Mouse (Mus musculus) heart, embryonic 16.5 days (tissue): ENCODE measurements around the gene Tdrd7. TPM values are rescaled to one million over a fixed set of nuclear protein-coding genes. Genes with fewer than 3 reads are reported as not detected.

Experiments
- ATAC-seq: fragments of 200-750 bp; cut with Nextera tagmentation; replicated peaks from 2 replicates; pipeline ENCODE4 v1.8.0; 2017; ENCODE audit warnings: moderate number of reproducible peaks; ENCODE audit not compliant: insufficient read depth, low FRiP score; ENCODE audit errors: extremely low read depth
- H3K27ac ChIP-seq: fragments of 300-500 bp; sonication (generic); 2 replicates; pipeline ENCODE4 v1.5.1; 2014; ENCODE audit warnings: mild to moderate bottlenecking, low read length, control low read depth, moderate library complexity
- H3K27me3 ChIP-seq: fragments of 300-500 bp; sonication (generic); 2 replicates; pipeline ENCODE4 v1.6.1; 2014; ENCODE audit warnings: low read length, mixed read lengths; ENCODE audit not compliant: control insufficient read depth, insufficient read depth
- H3K36me3 ChIP-seq: fragments of 300-500 bp; sonication (generic); 2 replicates; pipeline ENCODE4 v1.6.1; 2014; ENCODE audit not compliant: control insufficient read depth, insufficient read depth
- H3K4me1 ChIP-seq: fragments of 300-500 bp; sonication (generic); 2 replicates; pipeline ENCODE4 v1.6.1; 2014; ENCODE audit warnings: low read length, mixed read lengths; ENCODE audit not compliant: control insufficient read depth, insufficient read depth
- H3K4me2 ChIP-seq: fragments of 300-500 bp; sonication (generic); 2 replicates; pipeline ENCODE4 v1.6.1; 2014; ENCODE audit warnings: low read depth, mild to moderate bottlenecking, control low read depth, low read length
- H3K4me3 ChIP-seq: fragments of 300-500 bp; sonication (generic); 2 replicates; pipeline ENCODE4 v1.5.1; 2014; ENCODE audit warnings: mild to moderate bottlenecking, control low read depth, low read length
- H3K9ac ChIP-seq: fragments of 300-500 bp; sonication (generic); 2 replicates; pipeline ENCODE4 v1.6.1; 2014; ENCODE audit warnings: low read length, control low read depth
- H3K9me3 ChIP-seq: fragments of 300-500 bp; sonication (generic); replicated peaks from 2 replicates; pipeline ENCODE4 v1.6.1; 2016; ENCODE audit warnings: low read length; ENCODE audit not compliant: control insufficient read depth
- WGBS: fragments of 180-500 bp; shearing (Covaris S2); extraction: QIAGEN DNeasy Blood & Tissue Kit; methylation state at CpG from one replicate; pipeline ENCODE4 v1.1.7; 2014; 5-methylcytosine and 5-hydroxymethylcytosine counted together
- polyA plus RNA-seq: library from polyadenylated mRNA; unstranded; fragments of >200 nt; fragmentation: Nextera tagmentation; extraction: Ambion mirVana; gene quantifications from 2 replicates; pipeline ENCODE4 v1.2.1, GENCODE M21; 2015

The Tdrd7 gene
- polyA plus RNA-seq, 1 experiment from 2014 or later: 18.5 TPM

DNA sequence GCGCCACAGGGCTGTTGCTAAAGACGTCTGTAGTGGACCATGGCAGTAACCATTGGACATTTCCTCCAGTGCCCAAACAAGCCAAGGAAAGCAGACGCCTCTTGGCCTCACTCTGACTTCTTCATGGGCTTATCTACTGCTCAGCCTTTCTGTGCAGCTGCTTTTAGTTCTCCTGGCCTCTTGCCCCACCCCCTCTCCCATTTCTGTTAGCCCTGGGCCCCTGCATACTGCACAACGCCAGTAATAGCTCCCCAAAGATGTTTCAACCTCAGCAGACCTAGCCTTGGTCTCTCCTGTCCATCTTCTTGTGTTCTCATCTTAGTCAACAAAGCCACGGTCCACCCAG is 77.3 kb downstream of the Tdrd7 start:
- ATAC-seq: no peak
- Histone ChIP-seq H3K4me3 (peak overlapping the region; percentile 85), H3K27me3 (peaks cover 7% of the 10 kb centered on the region; the same call in 1 of the 2 replicates), H3K9me3 (no peaks in the 10 kb centered on the region), H3K4me1 (peaks cover 60% of the 10 kb centered on the region), H3K36me3 (no peaks in the 10 kb centered on the region), H3K27ac (peak overlapping the region; percentile 97), H3K9ac (peak overlapping the region; percentile 90), H3K4me2 (peak overlapping the region; percentile 83)
- WGBS: 22% methylated on average over 5 of the region's 5 CpGs

DNA sequence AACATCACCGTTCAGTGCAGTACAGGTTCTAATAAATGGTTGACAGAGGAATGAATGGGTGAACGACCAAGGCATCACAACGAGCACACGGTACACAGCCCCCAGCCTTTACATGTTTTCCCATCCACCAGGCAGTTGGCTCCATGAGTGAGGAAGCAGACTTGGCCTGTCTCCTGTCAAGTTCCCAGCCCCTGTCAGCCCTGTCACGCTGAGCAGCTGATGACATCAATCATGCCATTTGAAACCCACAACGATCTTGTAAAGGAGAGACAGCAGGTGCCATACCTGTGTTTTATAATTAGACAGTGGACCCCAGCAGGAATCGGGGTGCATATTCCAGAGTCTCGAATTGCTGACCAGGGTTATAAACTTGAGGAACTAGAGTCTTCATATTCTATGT is 78.2 kb downstream of the Tdrd7 start:
- H3K27me3 ChIP-seq: peaks cover 2% of the 10 kb centered on the region; the same call in 1 of the 2 replicates
- no peak overlapping the region for H3K4me3 ChIP-seq
- ATAC-seq: no peak
- peak overlapping the region; percentile 83 for H3K4me2 ChIP-seq
- peak overlapping the region; percentile 97 for H3K27ac ChIP-seq
- H3K4me1 ChIP-seq: peaks cover 65% of the 10 kb centered on the region
- peak overlapping the region; percentile 90; the same call in 1 of the 2 replicates for H3K9ac ChIP-seq
- no peaks in the 10 kb centered on the region for H3K9me3 ChIP-seq
- 39% methylated on average over 8 of the region's 8 CpGs for WGBS
- H3K36me3 ChIP-seq: no peaks in the 10 kb centered on the region

DNA sequence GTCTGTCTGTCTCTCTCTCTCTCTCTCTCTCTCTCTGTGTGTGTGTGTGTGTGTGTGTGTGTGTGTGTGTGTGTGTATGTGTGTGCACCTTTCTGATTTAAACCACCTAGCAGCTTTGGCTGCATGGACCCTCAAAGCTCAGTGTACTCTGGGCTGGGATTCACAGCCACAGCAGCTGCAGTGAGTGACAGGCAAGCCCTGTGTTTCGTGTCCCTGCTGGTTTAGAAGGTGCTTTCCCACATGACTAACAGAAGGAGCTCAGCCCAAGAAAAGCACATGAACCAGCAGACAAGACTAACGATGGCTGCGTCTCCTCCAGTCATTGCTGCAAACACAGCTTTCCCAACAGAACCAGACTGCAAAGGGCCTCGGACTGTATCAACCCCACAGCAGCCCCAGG is 82.8 kb downstream of the Tdrd7 start:
- 41% methylated on average over 4 of the region's 4 CpGs for WGBS
- Histone ChIP-seq H3K27me3 (no peaks in the 10 kb centered on the region), H3K4me3 (no peak overlapping the region), H3K27ac (peak overlapping the region; percentile 41; the same call in 1 of the 2 replicates), H3K4me1 (peaks cover 51% of the 10 kb centered on the region), H3K4me2 (no peak overlapping the region), H3K9ac (no peak overlapping the region), H3K36me3 (peaks cover 17% of the 10 kb centered on the region), H3K9me3 (no peaks in the 10 kb centered on the region; the same call in 1 of the 2 replicates)
- ATAC-seq: no peak

DNA sequence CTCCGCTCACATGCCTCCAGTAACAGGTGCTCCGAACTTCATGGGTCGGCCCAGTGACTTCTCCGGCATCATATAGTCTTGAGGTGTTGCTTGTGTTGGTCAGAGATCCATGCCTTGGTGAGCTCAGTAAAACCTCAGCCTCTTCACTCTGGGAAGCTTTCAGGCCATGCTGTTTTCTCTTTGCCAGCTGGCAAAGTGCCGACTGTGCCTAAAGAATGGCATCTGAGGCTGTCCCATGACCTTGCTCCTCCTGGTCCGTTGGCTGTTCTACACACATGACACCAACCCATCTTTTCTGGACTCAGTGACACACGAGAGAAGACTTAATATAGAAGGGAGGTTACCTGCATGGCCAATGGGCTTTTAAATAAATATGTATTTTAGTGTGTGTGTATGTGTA is 83.3 kb downstream of the Tdrd7 start:
- H3K4me2 ChIP-seq: no peak overlapping the region
- peaks cover 51% of the 10 kb centered on the region for H3K4me1 ChIP-seq
- 64% methylated on average over 7 of the region's 7 CpGs for WGBS
- peak overlapping the region; percentile 41; the same call in 1 of the 2 replicates for H3K27ac ChIP-seq
- H3K4me3 ChIP-seq: no peak overlapping the region
- H3K36me3 ChIP-seq: peaks cover 17% of the 10 kb centered on the region
- H3K9me3 ChIP-seq: no peaks in the 10 kb centered on the region; the same call in 1 of the 2 replicates
- ATAC-seq: no peak; the same call in 1 of the 2 replicates
- no peaks in the 10 kb centered on the region for H3K27me3 ChIP-seq
- no peak overlapping the region for H3K9ac ChIP-seq

DNA sequence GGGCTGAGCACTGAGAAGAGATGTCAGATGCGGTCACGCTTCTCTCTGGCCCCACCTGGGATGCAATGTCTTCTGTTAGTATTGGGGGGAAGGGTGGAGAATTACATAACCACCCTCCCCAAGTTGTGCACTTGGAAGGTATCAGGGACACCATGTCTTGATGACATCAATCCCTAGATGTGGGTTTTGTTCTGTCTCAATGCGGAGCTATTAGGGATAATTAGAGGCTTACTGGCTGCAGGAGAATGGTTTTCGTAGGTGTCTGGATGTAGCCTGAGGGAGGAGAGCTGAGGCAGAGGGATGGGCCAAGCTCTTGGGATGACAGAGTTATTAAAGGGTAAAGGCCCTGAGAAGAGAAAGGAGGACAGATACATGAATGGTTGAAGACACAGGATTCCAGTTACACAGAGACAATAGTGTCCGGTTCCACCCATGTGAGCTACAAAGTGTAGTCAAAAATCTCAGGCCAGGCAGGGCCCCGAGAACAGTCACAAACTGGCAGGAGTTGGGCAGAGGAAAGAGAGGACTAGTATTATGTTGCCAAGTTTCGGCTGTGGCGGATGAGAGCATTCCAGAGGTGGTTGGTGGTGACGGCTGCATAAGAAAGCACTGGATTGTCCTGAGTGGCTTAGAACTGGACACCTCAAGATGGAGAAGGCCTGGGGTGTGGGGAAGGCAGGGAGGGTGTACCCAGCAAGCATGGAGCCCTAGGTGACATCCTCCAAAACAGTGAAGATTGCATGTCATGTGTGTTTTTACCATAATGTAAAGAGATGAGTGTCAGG is 88.4 kb downstream of the Tdrd7 start:
- H3K9ac ChIP-seq: 0 out of 2 replicates have a peak overlapping the region, but pooled peaks have one; percentile 17
- H3K27me3 ChIP-seq: no peaks in the 10 kb centered on the region
- H3K9me3 ChIP-seq: peaks cover 6% of the 10 kb centered on the region
- 69% methylated on average over 9 of the region's 9 CpGs for WGBS
- H3K4me2 ChIP-seq: no peak overlapping the region
- peak overlapping the region; percentile 6 for H3K27ac ChIP-seq
- peaks cover 26% of the 10 kb centered on the region for H3K36me3 ChIP-seq
- no peak; the same call in 1 of the 2 replicates for ATAC-seq
- H3K4me3 ChIP-seq: no peak overlapping the region
- peaks cover 42% of the 10 kb centered on the region for H3K4me1 ChIP-seq

DNA sequence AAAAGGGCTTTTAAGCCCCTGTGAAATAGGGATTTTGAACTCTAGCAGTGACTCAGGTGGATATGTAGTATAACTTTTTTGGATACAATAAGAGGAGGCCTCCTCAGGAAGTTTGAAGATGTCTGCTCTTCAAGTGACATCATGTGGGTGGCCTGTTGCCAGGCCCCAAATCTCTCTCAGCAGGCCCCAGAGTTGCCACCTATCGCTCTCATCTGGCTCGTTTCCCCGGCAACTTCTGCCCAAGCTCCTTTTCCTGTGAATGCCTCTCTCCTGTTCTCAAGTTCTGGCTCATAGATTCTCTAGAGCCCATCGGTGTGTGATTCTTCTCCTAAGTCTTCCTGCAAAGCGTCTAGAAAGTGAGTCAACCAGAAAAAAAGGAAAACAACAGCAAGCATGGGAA is 91.0 kb downstream of the Tdrd7 start:
- H3K9me3 ChIP-seq: peaks cover 6% of the 10 kb centered on the region
- H3K9ac ChIP-seq: no peak overlapping the region
- WGBS: 73% methylated on average over 5 of the region's 5 CpGs
- H3K27me3 ChIP-seq: no peaks in the 10 kb centered on the region
- H3K27ac ChIP-seq: peak overlapping the region; percentile 26; the same call in 1 of the 2 replicates
- H3K36me3 ChIP-seq: peaks cover 23% of the 10 kb centered on the region
- peaks cover 56% of the 10 kb centered on the region for H3K4me1 ChIP-seq
- H3K4me2 ChIP-seq: no peak overlapping the region
- no peak for ATAC-seq
- no peak overlapping the region for H3K4me3 ChIP-seq

DNA sequence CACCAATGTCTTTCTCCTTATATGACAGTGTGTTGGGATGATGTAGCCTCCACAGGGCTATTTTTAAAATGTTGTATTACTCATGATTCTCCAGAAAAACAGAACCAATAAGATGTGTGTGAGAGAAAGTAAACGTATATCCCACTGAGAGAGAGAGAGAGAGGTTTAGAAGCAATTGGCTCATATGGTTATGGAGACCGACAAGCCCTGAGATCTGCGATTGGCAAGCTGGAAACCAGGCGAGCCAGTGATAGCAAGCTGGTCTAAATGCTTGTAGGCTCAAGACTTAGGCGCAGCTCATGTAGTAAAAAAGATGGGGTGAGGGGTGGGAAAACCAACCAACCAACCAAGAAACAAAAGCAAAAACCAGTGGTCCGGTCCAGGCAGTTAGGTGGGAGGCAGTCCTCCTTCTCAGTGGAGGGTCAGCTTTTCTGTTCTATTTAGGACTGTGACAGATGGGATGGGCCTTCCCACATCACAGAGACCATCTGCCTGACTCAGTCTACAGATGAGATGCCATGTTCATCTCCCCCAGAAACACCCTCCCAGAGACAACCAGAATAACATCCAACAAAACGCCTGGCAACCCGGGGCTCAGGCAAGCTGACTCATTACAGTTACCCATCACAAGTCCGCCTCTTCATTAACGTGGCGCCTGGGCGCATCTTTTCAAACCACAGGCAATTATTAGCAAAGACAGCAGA is 96.3 kb downstream of the Tdrd7 start:
- ATAC-seq: no peak
- no peak overlapping the region for H3K4me2 ChIP-seq
- H3K36me3 ChIP-seq: peaks cover 18% of the 10 kb centered on the region
- H3K27ac ChIP-seq: no peak overlapping the region
- 85% methylated on average over 12 of the region's 12 CpGs for WGBS
- H3K9me3 ChIP-seq: peaks cover 6% of the 10 kb centered on the region
- H3K4me3 ChIP-seq: no peak overlapping the region
- no peaks in the 10 kb centered on the region for H3K27me3 ChIP-seq
- no peak overlapping the region for H3K9ac ChIP-seq
- peaks cover 54% of the 10 kb centered on the region for H3K4me1 ChIP-seq

DNA sequence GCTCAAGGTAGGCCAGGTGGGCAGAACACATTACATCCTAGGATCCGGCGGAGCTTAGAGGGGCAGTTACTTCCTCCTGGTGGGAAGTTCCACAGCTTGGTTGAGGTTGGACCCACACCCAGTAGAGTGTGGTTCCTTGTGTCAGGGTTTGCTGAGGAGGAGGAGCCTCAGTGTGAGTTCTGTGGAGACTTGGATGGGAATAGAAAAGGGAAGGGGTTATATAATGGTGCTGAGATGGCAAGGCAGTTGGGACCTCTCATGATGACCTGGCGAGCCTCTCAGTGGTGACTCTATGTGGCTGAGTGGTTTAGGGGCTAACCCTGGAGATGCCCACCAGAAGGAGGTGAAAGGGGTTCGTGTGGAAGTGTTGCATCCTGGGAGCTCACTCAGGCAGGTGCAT is 98.7 kb downstream of the Tdrd7 start:
- H3K9ac ChIP-seq: peak overlapping the region; percentile 35; the same call in 1 of the 2 replicates
- H3K36me3 ChIP-seq: peaks cover 14% of the 10 kb centered on the region
- no peak overlapping the region for H3K4me3 ChIP-seq
- H3K4me2 ChIP-seq: no peak overlapping the region
- ATAC-seq: no peak
- H3K4me1 ChIP-seq: peaks cover 70% of the 10 kb centered on the region
- no peaks in the 10 kb centered on the region for H3K27me3 ChIP-seq
- peak overlapping the region; percentile 92 for H3K27ac ChIP-seq
- 77% methylated on average over 4 of the region's 4 CpGs for WGBS
- no peaks in the 10 kb centered on the region for H3K9me3 ChIP-seq

DNA sequence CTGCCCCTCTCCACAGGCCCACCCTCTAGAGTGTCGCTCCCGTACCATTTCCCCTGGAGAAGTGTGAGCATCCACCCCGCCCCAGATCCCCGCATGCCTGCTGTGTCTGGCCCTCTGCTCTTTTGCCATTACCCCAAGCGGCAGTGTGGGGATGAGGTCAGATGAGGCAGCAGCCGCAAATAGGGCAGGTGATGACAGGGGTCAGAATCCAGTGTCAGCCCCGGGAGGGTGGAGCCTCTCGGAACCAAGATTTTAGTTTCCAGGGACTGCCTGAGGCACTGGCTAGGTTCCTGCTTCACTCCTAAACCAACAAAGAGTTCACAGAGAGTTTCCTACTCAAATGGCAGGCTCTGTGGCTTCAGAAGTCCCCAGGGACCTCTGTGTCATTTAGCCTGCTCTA is 99.1 kb downstream of the Tdrd7 start:
- Histone ChIP-seq H3K36me3 (peaks cover 14% of the 10 kb centered on the region), H3K27me3 (no peaks in the 10 kb centered on the region), H3K4me1 (peaks cover 66% of the 10 kb centered on the region), H3K9me3 (no peaks in the 10 kb centered on the region), H3K9ac (peak overlapping the region; percentile 35), H3K27ac (peak overlapping the region; percentile 92), H3K4me3 (no peak overlapping the region), H3K4me2 (peak overlapping the region; percentile 10; the same call in 1 of the 2 replicates)
- no peak for ATAC-seq
- 29% methylated on average over 8 of the region's 8 CpGs for WGBS
